Mouse (Mus musculus) c-Kit-positive CD71-negative TER-119-negative erythroid progenitor cells, embryonic 14.5 days (primary cell): ENCODE measurements around the gene Abr.

Experiments used
- DNase-seq: peaks from one replicate; pipeline ENCODE4 v3.0.0-alpha.2; 2013; ENCODE audit warnings: low read depth

The Abr gene

GRCm38 (mm10) chr11:76372120-76372519 is 250.0 kb downstream of the Abr start:
- no peak for DNase-seq

- DNase-seq = no peak
These were observed 251.6 kb downstream of the Abr start for GRCm38 (mm10) chr11:76370491-76370890.
